Mouse (Mus musculus) embryonic facial prominence, embryonic 11.5 days (tissue): ENCODE measurements around the gene Kcnd2. TPM values are rescaled to one million over a fixed set of nuclear protein-coding genes. Genes with fewer than 3 reads are reported as not detected.

ENCODE experiments used
- ATAC-seq: fragments of 200-750 bp; cut with Nextera tagmentation; replicated peaks from 2 replicates; pipeline ENCODE4 v1.8.0; 2017; ENCODE audit warnings: low read depth; ENCODE audit not compliant: insufficient number of reproducible peaks, low FRiP score, low TSS enrichment
- DNase-seq: peaks from one replicate; pipeline ENCODE4 v3.0.0-alpha.2; 2015; ENCODE audit warnings: low spot score
- H3K27ac ChIP-seq: fragments of 300-500 bp; sonication (generic); replicated peaks from 2 replicates; pipeline ENCODE4 v1.5.1; 2014; ENCODE audit warnings: mild to moderate bottlenecking, low read depth, low read length, control low read depth
- H3K27me3 ChIP-seq: fragments of 300-500 bp; sonication (generic); 2 replicates; pipeline ENCODE4 v1.6.1; 2014; ENCODE audit warnings: mild to moderate bottlenecking, low read length, moderate library complexity, mixed read lengths; ENCODE audit not compliant: control insufficient read depth, insufficient read depth
- H3K36me3 ChIP-seq: fragments of 300-500 bp; sonication (generic); replicated peaks from 2 replicates; pipeline ENCODE4 v1.6.1; 2014; ENCODE audit warnings: low read depth, mild to moderate bottlenecking, low read length, moderate library complexity, mixed read lengths; ENCODE audit not compliant: control insufficient read depth, insufficient read depth
- H3K4me1 ChIP-seq: fragments of 300-500 bp; sonication (generic); 2 replicates; pipeline ENCODE4 v1.6.1; 2014; ENCODE audit warnings: low read length, mixed read lengths; ENCODE audit not compliant: control insufficient read depth, insufficient read depth
- H3K4me2 ChIP-seq: fragments of 300-500 bp; sonication (generic); 2 replicates; pipeline ENCODE4 v1.6.1; 2014; ENCODE audit warnings: low read depth, mild to moderate bottlenecking, control low read depth, low read length, moderate library complexity
- H3K4me3 ChIP-seq: fragments of 300-500 bp; sonication (generic); 2 replicates; pipeline ENCODE4 v1.5.1; 2014; ENCODE audit warnings: low read depth, low read length, control low read depth
- H3K9ac ChIP-seq: fragments of 300-500 bp; sonication (generic); replicated peaks from 2 replicates; pipeline ENCODE4 v1.6.1; 2014; ENCODE audit warnings: mild to moderate bottlenecking, control low read depth, low read length
- H3K9me3 ChIP-seq: fragments of 300-500 bp; sonication (generic); replicated peaks from 2 replicates; pipeline ENCODE4 v1.6.1; 2016; ENCODE audit warnings: mild to moderate bottlenecking, low read length, inconsistent platforms, mixed read lengths; ENCODE audit not compliant: control insufficient read depth
- WGBS: fragments of 180-500 bp; shearing (Covaris S2); extraction: QIAGEN DNeasy Blood & Tissue Kit; methylation state at CpG from one replicate; pipeline ENCODE4 v1.1.7; 2014; 5-methylcytosine and 5-hydroxymethylcytosine counted together
- polyA plus RNA-seq: library from polyadenylated mRNA; unstranded; fragments of >200 nt; fragmentation: Nextera tagmentation; extraction: Ambion mirVana; gene quantifications from 2 replicates; pipeline ENCODE4 v1.2.1, GENCODE M21; 2014

Gene Kcnd2
- polyA plus RNA-seq, 1 experiment from 2014 or later = 0.83 TPM

DNA sequence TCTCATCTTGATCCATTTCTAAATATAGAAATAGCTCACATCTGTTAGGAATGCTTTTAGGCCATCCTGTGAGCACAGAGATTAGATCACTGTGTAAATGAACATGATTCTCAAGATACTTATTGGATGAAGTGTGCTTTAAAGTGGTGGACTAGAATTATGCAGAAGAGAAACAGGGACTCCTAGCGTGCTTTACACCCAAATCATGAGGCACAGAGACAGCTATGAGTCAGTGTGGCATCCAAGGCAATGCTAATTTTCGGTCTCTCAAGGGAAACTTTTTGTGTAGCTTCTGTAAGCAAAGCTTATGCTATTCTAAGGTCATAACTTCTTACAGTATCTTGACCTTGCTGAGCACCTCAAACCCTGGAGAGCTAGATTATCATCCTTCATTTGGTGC is 318.7 kb downstream of the Kcnd2 start:
- Histone ChIP-seq H3K4me1 (no peaks in the 10 kb centered on the region), H3K9ac (no peak overlapping the region), H3K4me2 (no peak overlapping the region), H3K9me3 (no peaks in the 10 kb centered on the region), H3K27ac (no peak overlapping the region), H3K27me3 (no peaks in the 10 kb centered on the region), H3K4me3 (no peak overlapping the region), H3K36me3 (no peaks in the 10 kb centered on the region)
- ATAC-seq = no peak
- WGBS = 65% methylated on average over 2 of the region's 2 CpGs
- no peak for DNase-seq

DNA sequence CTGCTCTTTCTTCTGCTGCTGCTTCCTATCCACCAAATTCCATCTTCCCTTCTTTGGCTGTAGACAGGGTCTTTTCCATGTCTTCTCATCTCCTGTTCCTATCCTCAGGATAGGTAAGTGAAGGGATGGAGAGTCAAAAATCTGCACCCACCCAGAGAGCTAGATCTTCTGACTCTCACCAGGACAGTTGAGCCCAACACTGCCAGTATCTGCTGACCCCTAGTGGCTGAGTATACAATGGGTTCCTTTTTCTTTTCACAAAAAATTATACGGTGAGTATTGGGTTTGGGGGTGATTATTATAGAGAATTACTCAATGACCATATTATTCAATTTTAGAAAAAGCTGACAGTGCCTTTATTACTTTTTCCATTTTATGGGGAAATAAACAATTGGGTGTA is 319.5 kb downstream of the Kcnd2 start:
- no peaks in the 10 kb centered on the region for H3K9me3 ChIP-seq
- no peak overlapping the region for H3K9ac ChIP-seq
- WGBS = 17% methylated on average over 1 of the region's 1 CpGs
- peak; percentile 60 for DNase-seq
- no peaks in the 10 kb centered on the region for H3K4me1 ChIP-seq
- H3K4me3 ChIP-seq = no peak overlapping the region
- no peak for ATAC-seq
- no peak overlapping the region for H3K4me2 ChIP-seq
- no peak overlapping the region for H3K27ac ChIP-seq
- no peaks in the 10 kb centered on the region for H3K27me3 ChIP-seq
- no peaks in the 10 kb centered on the region for H3K36me3 ChIP-seq

DNA sequence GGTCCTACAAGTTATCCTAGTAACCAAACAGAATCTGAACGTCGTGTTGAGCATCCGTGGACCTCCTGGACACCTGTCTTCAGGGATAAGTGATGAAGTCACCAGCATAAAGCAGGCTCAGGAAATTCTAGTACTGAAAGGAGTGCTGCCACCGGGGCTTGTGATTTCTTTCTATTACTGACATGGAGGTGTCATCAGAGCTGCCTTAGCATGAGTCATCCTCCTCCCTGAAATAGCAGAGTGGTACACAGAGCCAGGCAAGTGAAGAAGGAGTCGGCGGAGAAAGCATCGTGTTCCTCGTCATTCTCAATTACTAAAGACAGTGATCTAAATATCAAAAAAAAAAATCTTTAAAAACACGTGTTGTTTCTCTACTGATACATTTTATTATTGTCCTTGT is 336.2 kb downstream of the Kcnd2 start:
- Histone ChIP-seq H3K9ac (no peak overlapping the region), H3K9me3 (no peaks in the 10 kb centered on the region), H3K27me3 (no peaks in the 10 kb centered on the region), H3K4me2 (no peak overlapping the region), H3K36me3 (no peaks in the 10 kb centered on the region), H3K4me3 (no peak overlapping the region), H3K27ac (no peak overlapping the region), H3K4me1 (no peaks in the 10 kb centered on the region)
- DNase-seq (no peak), ATAC-seq (no peak)
- WGBS = 79% methylated on average over 9 of the region's 9 CpGs

DNA sequence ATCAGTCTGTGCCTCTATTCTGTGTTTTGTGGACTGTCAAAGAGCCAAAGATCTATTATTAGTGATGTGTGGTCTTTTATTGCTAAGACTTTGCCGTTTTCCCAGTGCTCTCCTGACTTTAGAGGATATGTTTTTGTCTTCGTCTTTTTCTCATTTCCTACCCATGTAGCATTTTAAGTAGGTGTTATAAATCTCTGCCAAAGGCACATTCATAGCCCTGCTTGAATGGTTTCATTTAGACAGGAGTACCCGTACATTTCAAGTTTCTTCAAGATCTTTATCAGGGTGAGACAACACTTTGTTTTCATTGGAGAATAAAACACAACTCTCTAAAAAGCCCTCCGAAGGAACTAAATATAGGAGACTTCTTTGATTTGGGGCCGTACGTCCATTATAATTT is 355.7 kb downstream of the Kcnd2 start:
- H3K4me2 ChIP-seq = no peak overlapping the region
- WGBS = 82% methylated on average over 6 of the region's 6 CpGs
- no peak overlapping the region for H3K4me3 ChIP-seq
- DNase-seq (no peak), ATAC-seq (no peak)
- H3K9me3 ChIP-seq = no peaks in the 10 kb centered on the region
- no peak overlapping the region for H3K9ac ChIP-seq
- H3K27me3 ChIP-seq = no peaks in the 10 kb centered on the region
- no peaks in the 10 kb centered on the region for H3K4me1 ChIP-seq
- H3K36me3 ChIP-seq = no peaks in the 10 kb centered on the region
- H3K27ac ChIP-seq = no peak overlapping the region

DNA sequence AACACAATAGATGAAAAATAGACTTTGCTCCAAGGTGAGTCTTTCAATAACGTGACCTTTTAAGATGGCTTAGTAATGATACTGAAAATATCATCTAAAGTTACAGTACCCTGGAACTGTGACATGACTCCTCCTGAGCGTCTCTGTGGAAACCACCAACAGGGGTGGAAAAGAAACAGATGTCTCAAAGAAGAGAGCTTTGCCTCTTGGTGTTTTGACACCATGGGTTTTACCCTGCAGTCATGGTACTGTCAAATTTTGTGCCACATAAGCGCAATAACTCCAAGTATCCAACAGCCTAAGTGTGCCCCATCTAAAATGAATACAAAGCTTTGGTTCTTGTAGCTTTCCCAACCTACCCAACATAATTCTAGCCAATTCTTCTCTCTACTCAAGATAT is 374.9 kb downstream of the Kcnd2 start:
- H3K27ac ChIP-seq = no peak overlapping the region
- no peaks in the 10 kb centered on the region for H3K9me3 ChIP-seq
- H3K27me3 ChIP-seq = no peaks in the 10 kb centered on the region
- no peak overlapping the region for H3K9ac ChIP-seq
- no peaks in the 10 kb centered on the region for H3K36me3 ChIP-seq
- H3K4me2 ChIP-seq = no peak overlapping the region
- no peaks in the 10 kb centered on the region for H3K4me1 ChIP-seq
- 83% methylated on average over 3 of the region's 3 CpGs for WGBS
- ATAC-seq (no peak), DNase-seq (no peak)
- no peak overlapping the region for H3K4me3 ChIP-seq

DNA sequence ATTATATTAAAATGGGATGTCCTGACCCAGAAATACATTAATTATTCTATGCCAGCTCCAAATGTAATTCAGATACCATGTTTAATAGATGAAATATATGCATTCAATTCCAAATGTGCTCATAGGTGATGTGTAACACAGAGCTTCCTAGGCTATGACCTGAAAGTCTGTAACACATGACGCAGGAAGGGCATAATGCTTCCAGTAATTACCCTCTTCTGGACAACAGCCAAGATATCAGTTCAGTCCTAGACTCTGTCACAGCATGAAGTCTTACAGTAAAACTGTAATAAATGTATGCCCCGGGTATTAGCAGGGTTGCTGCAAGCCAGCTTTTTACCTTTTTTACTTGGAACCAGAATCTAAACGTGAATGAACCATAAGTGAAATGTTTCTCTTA is 382.1 kb downstream of the Kcnd2 start:
- H3K4me3 ChIP-seq = no peak overlapping the region
- no peaks in the 10 kb centered on the region for H3K36me3 ChIP-seq
- H3K9ac ChIP-seq = no peak overlapping the region
- WGBS = 77% methylated on average over 3 of the region's 3 CpGs
- DNase-seq = no peak
- H3K4me1 ChIP-seq = no peaks in the 10 kb centered on the region
- no peak overlapping the region for H3K4me2 ChIP-seq
- no peaks in the 10 kb centered on the region for H3K27me3 ChIP-seq
- no peaks in the 10 kb centered on the region for H3K9me3 ChIP-seq
- H3K27ac ChIP-seq = no peak overlapping the region
- no peak for ATAC-seq

DNA sequence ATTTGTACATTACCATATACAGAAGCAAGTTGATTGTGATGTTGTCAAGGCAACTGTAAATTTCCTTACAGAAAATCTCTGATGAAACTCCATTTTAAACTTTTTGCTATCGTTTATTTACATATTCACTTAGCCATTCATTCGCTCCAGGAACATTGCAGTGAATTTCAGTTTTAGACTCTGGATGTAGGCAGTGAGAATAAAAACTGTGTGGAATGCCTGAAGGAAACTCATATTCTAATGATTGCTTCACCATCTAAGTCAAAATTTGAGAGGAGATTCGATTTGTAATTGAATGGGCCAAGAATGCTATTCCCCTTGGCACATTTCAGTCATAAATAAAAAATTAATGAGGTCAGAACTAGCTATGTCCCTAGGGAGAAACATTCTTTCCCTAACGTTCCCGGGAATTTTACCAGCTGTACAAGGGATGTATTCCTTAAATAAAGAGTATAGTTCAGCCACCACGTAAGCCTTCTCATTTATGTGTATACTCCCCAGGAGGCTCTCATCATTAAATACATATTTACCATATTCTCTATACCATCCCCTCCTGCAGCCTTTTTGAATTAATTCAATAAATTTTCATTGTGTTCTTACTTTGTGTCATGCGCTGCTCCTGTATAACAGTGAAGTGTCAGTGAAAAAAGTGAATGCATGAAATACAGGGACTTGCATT is 394.2 kb downstream of the Kcnd2 start:
- Histone ChIP-seq H3K4me3 (no peak overlapping the region), H3K4me1 (no peaks in the 10 kb centered on the region), H3K36me3 (no peaks in the 10 kb centered on the region), H3K4me2 (no peak overlapping the region), H3K9ac (no peak overlapping the region), H3K9me3 (no peaks in the 10 kb centered on the region), H3K27me3 (no peaks in the 10 kb centered on the region), H3K27ac (no peak overlapping the region)
- WGBS = 74% methylated on average over 7 of the region's 7 CpGs
- ATAC-seq (no peak), DNase-seq (no peak)

DNA sequence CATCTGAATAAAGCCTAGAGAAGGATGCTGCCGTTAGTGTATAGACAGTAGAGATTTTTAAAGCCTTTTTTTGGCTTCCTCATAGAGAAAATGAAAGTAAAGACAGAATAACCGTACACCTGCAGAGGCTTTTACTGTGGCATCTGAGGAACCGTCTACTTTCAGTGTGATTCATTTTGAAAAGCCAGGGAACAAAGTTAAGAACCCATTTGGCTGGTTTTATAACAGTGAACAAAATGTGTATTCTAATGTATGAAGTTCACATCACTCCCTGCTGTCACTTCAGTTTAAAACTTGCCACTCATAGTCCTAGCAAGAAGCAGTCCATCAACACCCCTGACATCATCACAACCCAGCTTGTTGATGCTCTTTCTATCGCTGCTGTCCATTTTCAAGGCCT is 414.7 kb downstream of the Kcnd2 start:
- H3K4me1 ChIP-seq = no peaks in the 10 kb centered on the region
- no peak overlapping the region for H3K9ac ChIP-seq
- no peaks in the 10 kb centered on the region for H3K9me3 ChIP-seq
- no peak overlapping the region for H3K4me2 ChIP-seq
- WGBS = 88% methylated on average over 4 of the region's 4 CpGs
- no peak for DNase-seq
- no peaks in the 10 kb centered on the region for H3K36me3 ChIP-seq
- no peak overlapping the region for H3K27ac ChIP-seq
- H3K27me3 ChIP-seq = no peaks in the 10 kb centered on the region
- no peak for ATAC-seq
- no peak overlapping the region for H3K4me3 ChIP-seq
